11 mouse cellular contexts compared by ENCODE assay signal in the genomic region with DNA sequence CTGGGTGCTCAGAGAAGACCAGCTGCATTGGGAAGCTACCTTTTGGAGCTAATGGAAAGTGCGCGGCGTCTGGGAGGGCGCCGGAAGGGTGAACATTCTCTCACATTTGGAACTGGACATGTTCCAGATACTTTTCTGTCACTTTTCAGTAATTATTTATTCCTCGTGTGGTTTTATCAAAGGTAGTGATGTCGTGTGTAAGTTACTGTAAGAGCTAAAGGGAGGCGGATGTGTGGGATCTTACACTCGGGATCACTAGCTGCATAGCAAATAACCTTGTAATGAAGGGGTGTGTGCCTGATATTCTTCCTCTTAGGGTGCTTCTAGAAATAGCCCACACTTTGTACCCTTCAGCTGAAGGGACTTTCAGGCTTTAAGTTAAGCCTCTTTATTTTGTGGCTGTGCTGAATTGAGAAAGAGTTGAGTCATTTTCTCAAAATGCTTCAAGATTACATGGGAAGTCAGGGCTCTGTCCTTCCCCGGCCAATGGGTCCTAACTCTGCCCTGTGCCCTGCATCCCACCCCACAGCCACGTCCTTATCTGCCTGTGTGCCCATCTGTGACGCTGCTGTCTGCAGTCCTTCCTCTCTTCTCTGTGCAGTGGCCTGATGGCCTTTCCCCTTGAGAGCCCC. TPM values are rescaled to one million over a fixed set of nuclear protein-coding genes. Genes with fewer than 3 reads are reported as not detected.
DNase-seq lines count a peak whose midpoint lies in the region; ATAC-seq and TF ChIP-seq lines count a peak whose summit lies in the region.
"Had no signal": no experiment of that assay in that cellular context is flagged by ENCODE, and none has a peak within 500 bp of the region (broad histone marks: within the 10 kb centered on the region; RNA-seq: fewer than 3 reads in every experiment).

No protein-coding gene starts in this region.

- no peak for TF ChIP-seq POLR2A in small intestine, adult 2 months (IDR thresholded peaks at IDR 0.05; ENCODE audit: low read depth, low read length)

- H3K9me3 ChIP-seq in lung, embryonic 15.5 days: no peaks in the 10 kb centered on the region
- H3K9me3 ChIP-seq in intestine, embryonic 15.5 days: no peaks in the 10 kb centered on the region
- H3K9me3 ChIP-seq: embryonic facial prominence, embryonic 12.5 days had no signal

- H3K4me1 ChIP-seq in lung, embryonic 15.5 days: peaks cover 22% of the 10 kb centered on the region
- H3K4me1 ChIP-seq in intestine, embryonic 15.5 days (replicated peaks): peaks cover 19% of the 10 kb centered on the region
- H3K4me1 ChIP-seq in small intestine, adult 2 months (ENCODE audit: control insufficient read depth, insufficient read depth, insufficient read length, low read length): peaks cover 21% of the 10 kb centered on the region

- H3K27me3 ChIP-seq in lung, embryonic 15.5 days: no peaks in the 10 kb centered on the region
- H3K27me3 ChIP-seq in intestine, embryonic 15.5 days (replicated peaks): no peaks in the 10 kb centered on the region
- H3K27me3 ChIP-seq in small intestine, adult 2 months (ENCODE audit: control insufficient read depth, insufficient read depth, low read length): no peaks in the 10 kb centered on the region
- H3K27me3 ChIP-seq: embryonic facial prominence, embryonic 12.5 days had no signal

- TF ChIP-seq CTCF in small intestine, adult 2 months (IDR thresholded peaks at IDR 0.05; ENCODE audit: extremely low read depth, insufficient read length, insufficient replicate concordance, low read depth, low read length): no peak

- no peak overlapping the region for H3K4me3 ChIP-seq in lung, embryonic 15.5 days
- H3K4me3 ChIP-seq in intestine, embryonic 15.5 days (replicated peaks): no peak overlapping the region
- H3K4me3 ChIP-seq in small intestine, adult 2 months (ENCODE audit: low read depth, low read length): peak overlapping the region; percentile 15
- H3K4me3 ChIP-seq: embryonic facial prominence, embryonic 12.5 days had no signal

- peak; percentile 29; the same call in 1 of the 2 replicates for ATAC-seq in lung, embryonic 15.5 days (ENCODE audit: borderline replicate concordance, extremely low read depth, low FRiP score, low TSS enrichment)
- no peak for ATAC-seq in intestine, embryonic 15.5 days

- 0 out of 2 replicates have a peak overlapping the region, but pooled peaks have one; percentile 11 for H3K4me2 ChIP-seq in lung, embryonic 15.5 days
- 0 out of 2 replicates have a peak overlapping the region, but pooled peaks have one; percentile 11 for H3K4me2 ChIP-seq in intestine, embryonic 15.5 days (replicated peaks)
- H3K4me2 ChIP-seq: embryonic facial prominence, embryonic 12.5 days had no signal

- H3K9ac ChIP-seq in lung, embryonic 15.5 days: no peak overlapping the region
- no peak overlapping the region for H3K9ac ChIP-seq in intestine, embryonic 15.5 days
- H3K9ac ChIP-seq: embryonic facial prominence, embryonic 12.5 days had no signal

- peak; percentile 79 for DNase-seq in heart, adult 11 months
- no peak for DNase-seq in heart, adult 18-20 months
- no peak for DNase-seq in lung, postnatal 10 days
- DNase-seq in left cerebral cortex, adult 11 months (ENCODE audit: low spot score): no peak
- DNase-seq in adrenal gland, postnatal 36 days: no peak
- DNase-seq: kidney, postnatal 36 days had no signal

- 60% methylated on average over 12 of the region's 12 CpGs for WGBS in lung, embryonic 15.5 days
- 60% methylated on average over 12 of the region's 12 CpGs for WGBS in intestine, embryonic 15.5 days
- WGBS in small intestine, adult 2 months: 73% methylated on average over 12 of the region's 12 CpGs

- H3K36me3 ChIP-seq in lung, embryonic 15.5 days: no peaks in the 10 kb centered on the region
- no peaks in the 10 kb centered on the region for H3K36me3 ChIP-seq in intestine, embryonic 15.5 days
- peaks cover 1% of the 10 kb centered on the region; the same call in 1 of the 2 replicates for H3K36me3 ChIP-seq in small intestine, adult 2 months (ENCODE audit: control insufficient read depth, insufficient read depth, low read length)
- H3K36me3 ChIP-seq: embryonic facial prominence, embryonic 12.5 days had no signal

- H3K27ac ChIP-seq in lung, embryonic 15.5 days: peak overlapping the region; percentile 49
- peak overlapping the region; percentile 36 for H3K27ac ChIP-seq in intestine, embryonic 15.5 days
- peak overlapping the region; percentile 55; the same call in 1 of the 2 replicates for H3K27ac ChIP-seq in small intestine, adult 2 months (ENCODE audit: insufficient read depth, low read depth, low read length)
- H3K27ac ChIP-seq: embryonic facial prominence, embryonic 12.5 days had no signal

RNA-seq across cellular contexts. Expression of a gene that starts 3.4 kb away (rescaled TPM):
- total RNA-seq in heart, adult 18-20 months (2021): 1 to 10 TPM in 1 of 2 experiments, under 1 TPM in 1; 0.62 to 1.8 TPM
- polyA plus RNA-seq in lung, embryonic 15.5 days (2015; fragmentation: Nextera tagmentation; extraction: Ambion mirVana): 2.9 and 3.2 TPM in 2 replicates
- 3.7 TPM in 2 replicates for polyA plus RNA-seq in intestine, embryonic 15.5 days (2015; fragmentation: Nextera tagmentation; extraction: Ambion mirVana)
- polyA plus RNA-seq in small intestine, adult 2 months (2012; rRNA removed): 1.3 and 1.8 TPM in 2 replicates
- under 1 TPM; 0.36 to 0.46 TPM for total RNA-seq in adrenal gland, postnatal 36 days (2021)

RNA-seq across cellular contexts. Expression of a gene that starts 46.0 kb away (rescaled TPM):
- 1 to 10 TPM in 1 of 2 experiments, under 1 TPM in 1; 0.22 to 1.8 TPM for total RNA-seq in heart, adult 18-20 months (2021)
- 0.10 and 0.55 TPM in 2 replicates for polyA plus RNA-seq in lung, embryonic 15.5 days (2015; fragmentation: Nextera tagmentation; extraction: Ambion mirVana)
- 0.29 and 0.34 TPM in 2 replicates for polyA plus RNA-seq in intestine, embryonic 15.5 days (2015; fragmentation: Nextera tagmentation; extraction: Ambion mirVana)
- polyA plus RNA-seq in small intestine, adult 2 months (2012; rRNA removed): 5.6 and 7.5 TPM in 2 replicates
- total RNA-seq in adrenal gland, postnatal 36 days (2021): under 1 TPM; 0.23 to 0.26 TPM
- polyA plus RNA-seq: limb, embryonic 14.5 days had no signal
